Mouse (Mus musculus) G1E-ER4 (cell line): ENCODE measurements around the gene Unc5cl. TPM values are rescaled to one million over a fixed set of nuclear protein-coding genes. Genes with fewer than 3 reads are reported as not detected.

Experiments used
- GATA1 ChIP-seq: IDR thresholded peaks from one replicate; pipeline ENCODE4 v1.8.0; 2012; ENCODE audit warnings: low read length, inconsistent platforms
- polyA plus RNA-seq: library from polyadenylated mRNA; stranded (reverse); fragments of >175 nt; gene quantifications from 2 replicates; pipeline ENCODE4 v1.2.3, GENCODE M21; 2012

The Unc5cl gene
- polyA plus RNA-seq, 1 experiment, result 2.2 TPM

DNA sequence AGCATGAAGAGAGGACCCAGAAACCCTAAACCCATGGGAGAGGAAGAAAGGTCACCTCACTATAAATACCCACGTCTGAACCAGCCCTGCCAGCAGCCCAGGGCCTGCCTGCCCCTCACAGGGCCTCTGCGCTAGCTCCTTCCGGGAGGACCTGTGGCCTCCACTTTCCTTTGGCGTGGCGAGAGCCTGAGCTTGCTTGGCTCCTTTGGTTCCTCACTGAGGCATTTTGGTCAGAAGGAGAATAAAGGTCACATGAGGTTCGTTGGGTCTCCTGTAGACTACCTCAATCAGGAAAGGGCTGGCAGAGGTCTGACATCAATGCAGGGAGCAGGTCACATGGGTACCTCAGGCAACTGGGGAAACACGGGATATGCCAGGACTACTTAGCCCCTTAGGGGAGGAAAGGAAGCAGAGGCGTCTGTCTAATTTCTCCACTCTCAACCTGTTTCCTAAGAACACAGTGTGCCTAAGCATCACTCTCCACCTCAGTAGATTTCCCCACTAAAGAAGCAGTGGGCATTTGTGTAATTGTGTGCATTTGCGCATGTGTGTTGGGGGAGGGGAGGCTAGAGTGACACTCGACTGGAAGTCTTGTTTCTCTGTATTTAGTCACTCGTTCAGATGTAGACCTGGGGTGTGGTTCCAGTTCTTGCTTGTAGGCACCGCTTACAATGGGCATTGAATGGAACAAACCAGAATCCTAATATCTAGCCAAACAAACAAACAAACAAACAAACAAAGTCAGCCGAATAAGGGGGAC lies 27.5 kb upstream of the Unc5cl start:
- TF ChIP-seq GATA1, result no peak

DNA sequence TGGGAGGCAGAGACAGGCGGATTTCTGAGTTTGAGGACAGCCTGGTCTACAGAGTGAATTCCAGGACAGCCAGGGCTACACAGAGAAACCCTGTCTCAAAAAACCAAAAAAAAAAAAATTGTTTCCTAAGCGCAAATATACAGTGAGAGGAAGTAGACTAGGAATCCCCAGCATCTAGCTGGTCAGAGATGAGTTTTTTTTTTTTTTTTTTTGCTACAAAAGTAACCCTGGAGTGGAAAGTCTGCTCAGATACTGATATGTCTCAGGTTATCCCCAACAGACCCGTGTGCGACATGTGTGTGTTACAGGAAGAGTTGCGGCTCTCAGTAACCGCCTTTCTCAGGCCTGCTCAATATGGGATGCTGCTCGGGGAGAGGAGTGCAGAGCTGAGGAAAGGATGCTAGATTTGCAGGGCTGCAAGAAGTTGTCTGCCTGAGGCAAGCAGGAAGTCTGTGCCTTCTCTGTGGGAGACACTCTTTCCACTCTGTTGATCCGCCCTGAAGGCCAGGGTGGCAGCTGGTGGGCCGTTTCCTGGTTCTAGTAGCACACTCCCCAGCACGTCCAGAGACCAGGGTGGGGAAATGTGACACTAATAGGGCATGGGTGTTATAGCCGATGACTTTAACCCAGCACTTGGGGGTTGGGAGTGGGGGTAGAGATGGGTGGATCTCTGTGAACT lies 26.7 kb upstream of the Unc5cl start:
- no peak for TF ChIP-seq GATA1

DNA sequence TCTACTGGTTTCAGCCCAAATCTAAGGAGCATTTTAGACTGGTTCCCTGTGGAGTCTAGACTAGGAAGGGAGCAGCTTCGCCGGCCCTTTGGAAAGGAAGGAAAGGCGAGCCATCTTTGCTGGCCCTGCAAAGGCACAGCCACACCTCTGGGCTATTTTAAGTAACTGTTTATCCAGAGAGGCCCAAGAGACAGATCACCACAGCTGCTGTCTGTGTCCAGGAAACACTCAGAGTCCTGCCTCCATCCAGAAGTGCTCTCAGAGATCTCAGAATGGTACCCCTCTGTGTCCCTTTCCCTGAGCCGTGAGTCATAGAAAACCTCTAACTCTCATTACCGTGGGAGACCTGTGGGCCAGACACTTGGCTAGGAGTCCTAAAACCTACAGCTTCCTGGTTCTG lies 24.3 kb upstream of the Unc5cl start:
- no peak for TF ChIP-seq GATA1

DNA sequence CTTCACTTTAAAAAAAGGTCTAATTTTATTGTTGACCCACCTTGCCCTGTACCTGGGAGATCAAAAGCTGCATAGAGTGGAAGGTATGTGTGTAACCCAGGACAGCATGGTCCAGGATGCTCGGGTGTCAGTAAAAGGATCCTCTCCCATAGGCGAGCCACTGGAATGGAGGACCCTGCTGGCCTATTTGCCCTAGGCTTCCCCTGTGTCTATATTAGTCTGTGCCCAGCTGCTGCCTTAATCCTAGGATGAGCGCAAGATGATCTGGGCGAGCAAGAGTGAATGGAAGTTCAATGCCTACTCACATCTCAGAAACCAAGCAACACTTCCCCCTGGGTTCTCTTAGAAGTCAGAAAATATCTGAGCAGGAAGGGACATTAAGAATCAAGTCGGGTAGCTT lies 23.6 kb upstream of the Unc5cl start:
- no peak for TF ChIP-seq GATA1

DNA sequence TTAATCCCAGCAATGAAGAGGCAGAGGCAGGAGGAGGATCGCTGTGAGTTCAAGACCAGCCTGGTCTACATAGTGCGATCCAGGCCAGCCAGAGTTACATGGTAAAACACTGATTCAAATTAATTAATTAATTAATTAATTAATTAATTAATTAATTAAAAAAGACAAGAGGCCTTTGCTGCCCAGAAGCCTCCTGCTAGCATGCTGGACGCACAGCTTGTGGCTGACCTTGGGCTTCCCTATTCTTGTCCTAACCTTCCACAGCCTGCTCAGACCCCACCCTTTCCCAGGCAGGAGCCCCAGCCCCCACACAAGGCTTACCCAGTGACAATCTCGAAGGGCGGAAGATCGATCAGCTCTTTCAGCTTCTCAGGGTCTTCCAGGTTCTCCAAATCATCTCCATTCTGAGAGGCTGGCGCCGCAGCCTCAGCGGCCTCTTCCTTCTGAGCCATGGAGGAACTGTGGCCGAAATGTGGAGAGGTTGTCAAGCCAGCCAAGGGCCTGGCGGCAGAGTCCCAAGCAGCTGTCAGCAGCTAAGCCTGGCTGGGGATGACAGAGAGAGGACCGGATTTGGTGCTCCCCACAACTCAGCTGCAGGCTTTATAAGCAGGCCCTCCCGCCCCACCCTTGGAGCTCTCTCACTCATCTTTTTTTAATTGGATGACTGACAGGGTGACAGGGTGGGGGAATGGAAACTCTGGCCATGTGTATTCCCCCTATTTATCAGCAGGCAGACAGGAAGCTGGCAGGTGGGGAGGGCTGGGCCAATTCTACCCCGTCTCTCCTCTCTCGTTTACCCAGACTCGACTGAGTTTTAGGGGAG lies 22.3 kb upstream of the Unc5cl start, which contains the start of gene Apobec2:
Gene Apobec2, minus strand, starts transcription at position 773 of the 823 bp plus-strand sequence.
- TF ChIP-seq GATA1, result no peak

DNA sequence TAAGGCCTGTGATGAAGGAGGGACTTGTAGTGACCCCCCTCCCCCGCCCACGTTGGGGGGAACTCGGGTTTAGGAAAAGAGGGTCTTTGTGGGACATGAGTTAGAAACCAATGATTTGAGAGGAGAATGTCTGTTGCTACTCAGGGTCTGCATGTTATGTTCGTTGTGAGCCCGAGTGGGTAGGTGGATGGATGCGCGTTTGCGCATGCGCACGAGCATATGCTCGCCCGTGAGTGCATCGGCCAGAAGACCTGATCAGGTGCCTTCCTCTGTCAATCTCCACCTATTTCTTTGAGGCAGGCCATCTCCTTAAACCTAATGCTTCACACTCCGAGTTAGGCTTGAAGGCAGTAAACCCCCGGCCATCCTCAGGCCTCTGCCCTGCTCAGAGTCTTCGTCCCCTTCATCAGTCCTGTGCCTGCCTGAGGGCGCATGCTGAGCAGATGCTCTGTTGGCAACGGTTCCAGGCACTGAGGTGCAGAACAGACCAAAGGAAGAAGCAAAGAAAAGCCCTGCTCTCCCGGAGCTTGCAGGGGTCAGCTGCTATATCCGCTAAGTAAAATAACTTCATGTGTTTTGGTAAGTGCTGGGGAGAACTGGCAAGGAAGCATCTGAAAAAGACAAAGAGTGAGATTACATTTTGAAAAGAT lies 21.6 kb upstream of the Unc5cl start:
- TF ChIP-seq GATA1, result no peak

DNA sequence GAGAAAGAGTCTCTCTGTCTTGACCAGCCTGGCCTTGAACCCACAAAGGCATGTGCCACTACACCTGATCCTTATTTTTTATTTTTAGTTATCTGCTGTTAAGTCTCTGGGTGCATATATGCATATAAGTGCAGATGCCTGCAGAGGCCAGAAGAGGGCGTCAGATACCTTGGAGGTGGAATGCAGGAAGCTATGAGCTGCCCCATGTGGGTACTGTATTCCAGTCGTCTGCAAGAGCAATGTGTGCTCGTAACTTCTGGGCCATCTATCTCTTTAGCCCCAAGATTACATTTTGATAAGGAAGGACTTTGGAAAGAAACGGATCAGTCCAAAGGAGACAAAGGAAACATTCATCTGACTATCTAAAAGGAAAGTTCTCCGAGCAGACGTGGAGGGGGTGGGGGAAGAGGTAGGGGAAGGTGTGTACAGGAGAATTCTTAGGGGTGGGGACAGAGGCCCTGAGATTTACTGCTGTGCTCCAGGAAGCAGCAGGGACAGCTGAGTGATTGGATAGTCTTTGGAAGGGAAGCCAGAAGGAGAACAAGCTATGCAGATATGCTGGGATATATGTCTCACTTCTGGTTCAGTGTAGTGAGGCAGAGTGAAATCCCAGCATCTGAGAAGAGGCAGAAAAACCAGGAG lies 20.9 kb upstream of the Unc5cl start:
- TF ChIP-seq GATA1, result no peak

DNA sequence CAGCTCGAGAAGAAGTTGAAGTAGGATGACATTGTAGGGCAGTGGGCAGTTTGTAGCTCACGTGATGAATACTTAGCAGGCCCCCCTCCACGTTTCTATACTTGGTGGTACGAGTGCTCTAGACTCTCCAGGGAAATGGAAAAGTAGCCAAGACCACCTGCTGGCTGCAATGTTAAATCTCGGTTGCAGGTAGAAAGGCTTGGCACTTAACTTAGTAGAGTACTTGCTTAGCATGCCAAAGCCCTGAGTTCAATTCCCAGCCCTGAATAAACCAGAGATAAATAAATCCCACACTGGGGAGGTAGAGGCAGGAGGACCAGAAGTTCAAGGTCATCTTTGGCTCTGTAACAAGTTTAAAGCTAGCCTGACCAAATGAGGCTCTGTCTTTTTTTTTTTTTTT lies 20.2 kb upstream of the Unc5cl start:
- no peak for TF ChIP-seq GATA1

DNA sequence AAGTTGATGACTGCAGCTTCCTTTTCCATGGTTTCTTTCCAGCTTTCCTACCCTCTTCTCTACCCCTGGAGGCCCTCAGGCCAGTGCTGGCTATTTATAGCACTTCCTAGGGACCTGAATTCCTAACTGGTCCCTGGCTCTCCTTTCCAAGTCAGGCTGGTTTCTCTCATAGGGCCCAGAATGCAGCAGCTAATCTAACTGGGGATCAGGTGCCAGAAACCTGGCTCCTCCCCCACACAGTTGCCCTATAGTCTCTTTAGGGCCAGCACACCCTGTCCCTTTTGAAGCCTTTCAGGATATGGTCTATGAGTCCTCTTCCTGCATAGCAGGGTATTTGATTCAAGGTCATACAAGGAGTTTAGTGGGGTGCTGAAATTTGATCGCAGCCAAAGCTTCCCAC lies 18.2 kb upstream of the Unc5cl start:
- TF ChIP-seq GATA1, result no peak

DNA sequence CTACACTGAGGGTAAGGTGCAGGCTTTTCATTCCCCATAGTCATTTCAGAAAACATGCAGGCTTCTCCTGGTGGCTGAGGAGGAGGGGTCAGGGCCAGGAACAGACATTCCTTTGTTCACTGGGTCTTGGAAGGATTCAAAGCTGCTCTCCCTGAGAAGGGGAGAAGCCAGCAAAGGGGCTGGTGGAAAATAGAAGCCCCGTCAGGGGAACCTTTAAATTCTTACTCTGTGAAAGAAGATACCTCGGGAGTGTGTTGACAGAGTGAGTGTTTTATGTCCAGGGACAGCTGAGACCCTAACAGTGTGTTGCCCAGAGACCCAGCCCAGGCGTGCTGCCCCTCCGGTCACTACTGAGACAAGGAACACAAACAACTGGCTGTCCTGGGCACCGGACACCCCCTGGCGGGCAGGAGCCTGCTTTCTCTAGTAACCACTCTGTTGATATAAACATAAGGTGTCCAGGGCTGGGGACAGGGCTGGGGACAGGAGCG lies 17.2 kb upstream of the Unc5cl start:
- TF ChIP-seq GATA1, result no peak

DNA sequence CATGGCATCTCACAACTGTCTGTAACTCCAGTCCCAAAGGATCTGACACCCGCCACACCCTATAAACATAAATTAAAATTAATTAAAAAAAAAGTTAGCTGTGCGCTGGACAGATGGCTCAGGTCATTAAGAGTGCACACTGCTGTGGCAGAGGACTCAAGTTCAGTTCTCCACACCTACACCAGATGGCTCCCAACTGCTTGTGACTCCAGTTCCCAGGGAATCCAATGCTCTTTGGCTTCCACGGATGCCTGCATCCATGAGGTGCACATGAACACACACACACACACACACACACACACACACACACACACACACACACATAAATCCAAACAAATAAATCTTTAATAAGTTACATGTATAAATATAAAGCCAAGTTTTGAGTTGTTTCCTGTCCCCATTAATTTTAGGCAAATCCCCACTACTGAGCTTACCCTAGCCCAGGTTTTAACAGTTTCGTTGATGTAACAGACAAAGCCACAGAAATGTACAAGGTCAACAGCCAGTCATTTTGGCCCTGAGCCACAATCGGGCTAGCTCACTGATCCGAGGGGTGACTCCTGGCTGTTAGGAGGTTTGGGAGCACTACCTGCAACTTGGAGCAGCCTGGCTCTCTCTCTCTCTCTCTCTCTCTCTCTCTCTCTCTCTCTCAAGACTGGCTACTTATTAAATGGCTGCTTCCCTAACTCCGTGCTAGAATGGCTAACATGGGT lies 11.8 kb upstream of the Unc5cl start:
- no peak for TF ChIP-seq GATA1

DNA sequence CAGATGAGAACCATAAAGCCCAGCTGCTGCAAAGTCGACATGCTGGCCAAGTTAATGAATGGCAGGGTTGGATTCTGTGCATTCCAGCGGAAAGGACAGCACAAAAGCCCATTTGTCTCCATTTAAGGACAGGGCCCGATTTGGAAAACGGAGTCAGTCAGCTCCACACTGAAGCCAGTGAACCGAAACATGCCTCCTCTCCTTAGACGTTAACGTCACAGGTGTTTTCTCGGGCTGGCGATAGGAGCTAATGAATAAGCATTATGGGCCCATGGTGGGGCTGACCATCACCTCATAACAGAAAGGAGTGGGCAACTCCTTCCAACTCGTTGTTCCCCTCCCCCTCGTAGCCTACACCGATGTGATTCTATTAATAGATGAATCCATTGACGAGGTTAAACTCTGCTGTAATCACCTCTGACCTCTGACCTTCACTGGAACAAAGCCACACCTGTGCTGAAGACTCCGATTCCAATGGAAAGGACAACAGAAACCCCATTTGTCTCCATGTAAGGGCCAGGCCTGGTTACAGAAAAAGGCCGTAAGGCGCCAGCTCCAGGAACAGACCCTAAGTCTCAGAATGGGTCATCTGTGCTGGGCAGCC lies 11.1 kb upstream of the Unc5cl start:
- no peak for TF ChIP-seq GATA1

DNA sequence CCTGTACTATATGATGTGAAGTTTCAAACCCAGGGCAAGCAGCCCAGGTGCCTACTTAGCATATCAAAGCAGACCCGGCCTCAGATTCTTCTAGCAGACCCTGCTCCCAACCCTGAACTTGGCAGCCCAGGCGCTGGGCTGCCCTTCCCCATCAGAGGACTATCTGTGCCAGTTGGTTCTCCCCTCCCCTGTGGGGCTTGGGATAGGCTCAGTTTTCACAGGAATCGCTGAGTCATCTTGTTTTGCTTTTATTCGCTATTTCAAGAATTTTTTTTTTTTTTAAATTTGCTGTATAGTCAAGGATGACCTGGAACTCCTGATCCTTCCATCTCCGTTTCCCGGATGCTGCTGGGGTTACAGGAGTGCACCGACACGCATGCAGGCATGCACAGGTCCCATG lies 7.0 kb upstream of the Unc5cl start:
- no peak for TF ChIP-seq GATA1
